Mouse (Mus musculus) c-Kit-positive CD71-negative TER-119-negative erythroid progenitor cells, embryonic 14.5 days (primary cell): ENCODE data around the gene Cdk5r1.
A peak's percentile ranks its signal among the peaks of the same experiment; 100 is the strongest.

Source experiments
- DNase-seq: peaks from one replicate; pipeline ENCODE4 v3.0.0-alpha.2; 2013; ENCODE audit warnings: low read depth

Gene Cdk5r1

GRCm38 (mm10) chr11:80504519-80505385, 27.9 kb downstream of the Cdk5r1 start:
- no peak for DNase-seq

- no peak for DNase-seq
These were observed 28.8 kb downstream of the Cdk5r1 start for GRCm38 (mm10) chr11:80505581-80505980.

GRCm38 (mm10) chr11:80506483-80506882, 29.7 kb downstream of the Cdk5r1 start:
- no peak for DNase-seq

GRCm38 (mm10) chr11:80507791-80508190, 31.0 kb downstream of the Cdk5r1 start:
- DNase-seq, result no peak

DNA sequence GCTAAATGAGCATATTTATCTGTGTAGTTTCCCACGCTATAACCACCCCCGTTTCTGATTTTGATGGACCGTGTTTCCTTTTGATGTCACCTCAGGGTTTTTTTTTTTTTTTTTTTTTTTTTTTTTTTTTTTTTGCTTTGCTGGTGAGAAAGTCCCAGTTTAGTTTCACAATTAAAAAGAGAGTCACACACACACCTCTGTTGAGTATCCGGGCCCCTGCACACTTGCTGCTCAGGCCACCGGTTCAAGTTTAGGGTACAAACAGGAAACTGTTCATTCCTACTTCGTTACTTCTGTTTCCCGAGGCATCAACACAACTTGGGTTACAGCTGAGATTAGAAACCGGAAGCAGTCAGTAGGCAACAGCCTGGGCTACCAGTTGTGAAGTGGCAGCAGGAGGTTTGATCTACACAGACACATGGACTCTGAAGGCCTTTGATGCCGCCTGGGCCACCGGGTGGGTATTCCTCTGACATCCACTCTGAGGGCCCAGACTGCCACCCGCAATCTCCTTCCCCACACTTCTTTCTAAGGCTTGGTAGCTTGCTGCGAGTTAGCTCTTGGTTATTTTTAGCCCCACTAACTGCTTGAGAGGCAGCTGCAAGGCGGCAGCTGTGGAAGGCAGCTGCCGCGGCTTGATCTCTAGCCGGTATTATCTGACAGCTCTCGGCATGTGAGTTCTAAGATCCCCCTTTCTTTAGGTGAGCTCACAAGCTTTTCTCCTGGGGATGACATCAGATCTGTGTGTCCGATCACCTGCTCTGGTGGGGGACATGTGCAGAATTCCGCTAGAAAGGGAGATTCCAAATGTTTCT, 31.7 kb downstream of the Cdk5r1 start:
- DNase-seq, result peak; percentile 31

DNA sequence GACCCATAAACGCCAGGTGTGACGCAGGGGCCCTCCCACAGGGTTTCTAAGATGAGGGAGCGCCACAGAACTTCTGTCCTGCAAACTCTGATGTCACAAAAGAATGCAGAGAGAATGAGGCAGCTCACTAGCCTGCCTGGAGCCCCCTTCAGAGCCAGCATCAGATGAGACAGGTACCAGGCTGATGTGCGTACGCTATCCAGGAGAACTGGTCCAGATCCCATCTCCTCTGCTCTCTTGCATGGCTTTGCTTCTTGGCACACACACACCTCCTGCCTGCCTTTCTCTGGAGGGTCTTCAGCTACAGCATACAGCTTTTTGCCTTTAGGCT, 32.3 kb downstream of the Cdk5r1 start:
- DNase-seq, result no peak

- no peak for DNase-seq
These were observed 33.3 kb downstream of the Cdk5r1 start for GRCm38 (mm10) chr11:80510124-80510523.

GRCm38 (mm10) chr11:80512313-80513056, 35.7 kb downstream of the Cdk5r1 start:
- no peak for DNase-seq

GRCm38 (mm10) chr11:80513796-80514195, 37.0 kb downstream of the Cdk5r1 start:
- no peak for DNase-seq

DNA sequence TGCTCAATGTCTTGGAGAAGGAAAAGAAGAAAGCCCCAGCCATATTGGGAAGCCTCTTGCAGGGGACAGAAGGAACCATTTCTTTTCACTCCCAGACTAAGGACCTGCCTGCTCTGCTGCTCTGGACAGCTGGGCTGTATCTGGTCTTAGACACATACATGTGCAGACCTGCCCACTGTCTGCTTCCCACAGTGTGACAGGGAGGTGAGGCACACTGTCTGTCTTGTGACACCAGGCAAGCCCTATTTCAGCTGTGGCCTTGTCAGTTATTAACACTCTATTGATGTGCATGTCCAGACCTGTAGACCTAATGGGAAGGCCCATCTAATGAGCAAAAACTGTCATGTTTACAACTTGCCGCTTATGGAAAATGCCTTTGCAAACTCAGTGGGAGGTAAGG, 38.5 kb downstream of the Cdk5r1 start:
- DNase-seq, result no peak

GRCm38 (mm10) chr11:80515895-80516294, 39.1 kb downstream of the Cdk5r1 start:
- no peak for DNase-seq

- no peak for DNase-seq
These were observed 41.9 kb downstream of the Cdk5r1 start for GRCm38 (mm10) chr11:80518421-80519367.

DNA sequence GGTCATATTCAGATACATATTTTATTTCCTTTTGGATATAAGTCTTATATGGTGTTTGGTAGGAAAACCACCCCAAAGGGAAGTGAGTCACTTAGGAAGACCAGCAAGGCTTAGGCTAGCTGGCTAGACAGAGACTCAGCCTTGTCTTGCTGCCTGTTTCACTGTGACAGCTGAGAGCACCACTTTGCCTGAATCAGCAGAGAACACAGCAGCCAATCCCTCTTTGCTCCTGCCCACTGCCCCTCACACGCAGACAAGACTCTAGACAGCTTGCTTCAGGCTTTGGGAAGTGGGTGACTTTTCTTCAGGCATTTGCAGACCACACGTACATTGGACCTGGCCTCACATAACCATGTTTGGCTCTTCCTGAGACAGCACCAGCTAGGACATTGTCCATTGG, 44.3 kb downstream of the Cdk5r1 start:
- no peak for DNase-seq

DNA sequence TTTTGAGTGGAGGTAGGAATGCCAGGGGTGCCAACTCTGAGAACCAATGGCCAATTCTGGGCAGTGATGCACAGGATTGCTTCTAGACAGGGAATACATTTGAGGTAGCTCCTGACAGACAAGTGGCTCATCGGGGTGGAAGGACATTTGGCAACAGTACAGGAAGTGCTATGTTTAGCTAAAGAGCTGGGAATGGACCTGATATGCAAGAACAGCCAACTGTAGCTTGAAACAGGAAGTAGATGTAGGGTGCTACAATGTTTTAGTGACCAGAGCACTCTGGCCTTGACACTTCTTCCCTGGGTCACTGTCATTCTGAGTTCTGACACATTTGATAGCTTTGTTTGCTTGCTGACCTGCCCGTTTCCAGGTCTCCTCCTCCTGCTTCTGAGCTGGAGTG, 46.0 kb downstream of the Cdk5r1 start:
- no peak for DNase-seq

- no peak for DNase-seq
These were observed 46.6 kb downstream of the Cdk5r1 start for GRCm38 (mm10) chr11:80523410-80523809.

GRCm38 (mm10) chr11:80524213-80524612, 47.4 kb downstream of the Cdk5r1 start:
- DNase-seq, result no peak

DNA sequence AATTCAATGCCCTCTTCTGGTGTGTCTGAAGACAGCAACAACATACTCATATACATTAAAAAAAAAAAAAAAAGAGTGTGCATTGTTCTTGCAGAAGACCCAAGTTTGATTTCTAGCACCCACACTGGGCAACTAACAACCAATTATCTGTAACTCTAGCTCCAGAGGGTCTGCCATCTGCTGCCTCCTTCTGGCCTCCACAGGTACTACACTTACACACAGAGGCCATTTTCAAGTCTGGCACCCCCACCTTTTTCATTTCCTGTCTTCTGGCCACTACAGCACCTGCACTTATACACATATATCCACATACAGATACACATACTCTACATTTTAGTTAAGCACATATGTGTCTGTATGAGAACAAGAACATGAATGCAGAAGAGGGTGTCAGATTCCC, 50.9 kb downstream of the Cdk5r1 start:
- no peak for DNase-seq

DNA sequence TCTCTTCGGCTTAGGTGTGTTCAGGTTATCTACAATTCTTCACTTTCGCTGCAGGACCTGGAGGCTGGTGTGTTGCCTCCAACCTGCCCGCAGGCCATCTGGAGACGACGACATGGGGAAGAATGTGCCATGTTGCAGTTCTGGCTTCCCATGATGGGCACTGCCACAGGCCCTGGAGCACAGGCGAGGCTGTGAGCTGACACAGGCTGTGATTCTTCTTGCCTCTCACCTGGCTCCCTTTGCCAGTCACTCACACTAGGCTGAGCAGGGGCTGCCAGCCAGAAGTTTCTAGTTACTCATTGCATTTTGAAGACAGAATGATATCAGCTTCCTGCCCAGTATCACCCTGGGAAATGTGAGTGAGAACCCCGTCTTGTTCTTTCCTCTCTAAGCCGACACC, 52.3 kb downstream of the Cdk5r1 start:
- DNase-seq, result no peak
